Mouse (Mus musculus): ENCODE data around the gene Cenpt.

The Cenpt gene

GRCm38 (mm10) chr8:105853178-105853577 is at the start of gene Cenpt:
Gene Cenpt (minus strand): TSS chr8:105853278.
- in situ Hi-C loops (cut with MboI; ENCODE audit: low pct_unique_long_range_greater_than_20kb in 1 of 2, low sequenced_read_pairs in 2 of 2, unreplicated experiment in 1 of 2): no loop called here

DNA sequence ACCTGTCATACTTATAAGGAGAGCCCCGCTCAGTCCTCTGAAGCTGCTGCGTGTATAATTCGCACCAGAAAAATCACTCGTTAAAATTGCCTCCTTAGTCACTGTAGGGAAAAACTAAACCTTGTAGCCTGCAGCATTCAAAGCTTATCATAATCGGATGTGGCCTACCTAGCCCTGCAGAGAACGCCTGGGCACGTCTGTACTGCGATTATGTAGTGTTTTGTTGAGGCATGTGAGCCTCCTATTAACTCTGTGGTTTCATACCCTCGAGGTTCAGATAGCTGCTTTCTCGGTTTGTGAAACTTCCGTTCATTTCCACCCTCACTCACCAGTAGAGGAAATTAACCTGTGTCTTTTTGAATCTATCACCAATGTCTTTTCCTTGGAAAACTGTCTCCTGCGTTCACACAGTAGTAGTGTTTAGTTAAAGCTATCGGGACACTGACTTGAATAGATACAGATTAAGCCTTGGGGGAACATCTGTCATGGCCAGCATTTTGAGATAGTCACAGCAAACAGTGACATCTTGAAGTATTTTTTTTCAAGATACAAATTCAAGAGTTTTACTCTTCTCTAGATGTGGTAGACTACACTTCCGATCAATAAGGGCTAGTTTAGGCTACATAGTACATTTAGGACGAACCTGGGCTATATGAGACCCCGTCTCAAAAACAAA is 48.0 kb upstream of the Cenpt start:
- in situ Hi-C loops (cut with MboI; ENCODE audit: low pct_unique_long_range_greater_than_20kb in 1 of 2, low sequenced_read_pairs in 2 of 2, unreplicated experiment in 1 of 2): no loop called here

- in situ Hi-C loops (cut with MboI; ENCODE audit: low pct_unique_long_range_greater_than_20kb in 1 of 2, low sequenced_read_pairs in 2 of 2, unreplicated experiment in 1 of 2): no loop called here
These were observed 47.3 kb upstream of the Cenpt start, which contains the start of gene Pskh1 for GRCm38 (mm10) chr8:105900180-105900940. Gene Pskh1 (plus strand): TSS chr8:105900441.

GRCm38 (mm10) chr8:105897801-105898480 is 44.9 kb upstream of the Cenpt start:
- in situ Hi-C loops (cut with MboI; ENCODE audit: low pct_unique_long_range_greater_than_20kb in 1 of 2, low sequenced_read_pairs in 2 of 2, unreplicated experiment in 1 of 2): no loop called here

GRCm38 (mm10) chr8:105893339-105893738 is 40.3 kb upstream of the Cenpt start, which contains the start of gene Nrn1l:
Gene Nrn1l (plus strand): TSS chr8:105893567.
- in situ Hi-C loops (cut with MboI; ENCODE audit: low pct_unique_long_range_greater_than_20kb in 1 of 2, low sequenced_read_pairs in 2 of 2, unreplicated experiment in 1 of 2): no loop called here

DNA sequence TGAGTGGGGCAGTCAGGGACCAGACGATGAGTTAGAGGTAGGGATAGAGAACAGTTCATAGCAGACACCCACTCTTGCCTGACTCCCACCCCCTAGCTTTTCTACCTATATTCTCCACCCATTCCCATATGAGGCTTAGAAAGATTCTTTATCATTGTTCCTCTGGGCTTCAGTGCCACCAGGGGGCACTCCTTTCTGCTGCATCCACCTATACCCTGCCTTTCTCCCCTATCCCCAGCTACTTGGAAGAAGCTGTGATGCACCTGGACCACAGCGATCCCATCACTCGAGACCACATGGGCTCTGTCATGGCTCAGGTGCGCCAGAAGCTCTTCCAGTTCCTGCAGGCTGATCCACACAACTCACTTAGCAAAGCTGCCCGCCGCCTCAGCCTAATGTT is 39.4 kb upstream of the Cenpt start:
- in situ Hi-C loops (cut with MboI; ENCODE audit: low pct_unique_long_range_greater_than_20kb in 1 of 2, low sequenced_read_pairs in 2 of 2, unreplicated experiment in 1 of 2): no loop called here

DNA sequence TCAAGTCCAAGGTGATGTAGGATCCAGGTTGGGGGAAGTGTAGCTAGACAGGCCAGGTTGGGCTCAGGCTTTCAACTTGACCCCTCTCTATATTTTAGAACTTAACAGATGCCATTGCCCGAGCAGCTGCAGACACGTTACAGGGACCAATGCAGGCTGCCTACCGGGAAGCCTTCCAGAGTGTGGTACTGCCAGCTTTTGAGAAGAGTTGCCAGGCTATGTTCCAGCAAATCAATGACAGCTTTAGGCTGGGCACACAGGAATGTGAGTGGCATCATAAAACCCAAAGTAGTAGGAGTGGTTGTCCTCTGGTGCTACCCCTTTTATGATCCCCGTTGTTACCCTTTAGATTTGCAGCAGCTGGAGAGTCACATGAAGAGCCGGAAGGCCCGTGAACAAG is 37.8 kb upstream of the Cenpt start:
- in situ Hi-C loops (cut with MboI; ENCODE audit: low pct_unique_long_range_greater_than_20kb in 1 of 2, low sequenced_read_pairs in 2 of 2, unreplicated experiment in 1 of 2): no loop called here

DNA sequence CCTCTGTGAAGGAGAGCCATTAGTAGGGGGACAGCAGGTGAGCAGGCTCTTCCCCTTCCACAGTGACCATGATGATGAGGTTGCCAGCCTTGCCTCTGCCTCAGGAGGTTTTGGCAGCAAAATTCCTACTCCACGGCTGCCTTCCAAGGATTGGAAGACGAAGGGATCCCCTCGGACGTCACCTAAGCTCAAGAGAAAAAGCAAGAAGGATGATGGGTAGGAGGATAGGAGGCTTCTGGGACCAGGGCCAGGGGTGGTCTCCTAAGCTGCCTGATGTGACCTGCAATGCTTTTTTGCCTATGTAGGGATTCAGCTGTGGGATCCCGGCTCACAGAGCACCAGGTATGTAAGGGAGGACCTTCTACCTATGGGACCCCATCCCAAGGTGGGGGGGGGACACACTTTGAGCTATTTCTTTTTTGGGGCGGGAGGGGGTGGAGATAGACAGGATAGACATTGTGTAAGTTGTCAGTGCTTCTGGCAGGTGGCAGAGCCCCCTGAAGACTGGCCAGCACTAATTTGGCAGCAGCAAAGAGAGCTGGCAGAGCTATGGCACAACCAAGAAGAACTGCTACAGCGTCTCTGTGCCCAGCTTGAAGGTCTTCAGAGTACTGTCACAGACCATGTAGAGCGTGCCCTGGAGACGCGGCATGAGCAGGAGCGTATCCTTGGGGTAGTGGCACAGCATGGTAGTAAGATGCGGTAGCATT is 36.8 kb upstream of the Cenpt start:
- in situ Hi-C loops (cut with MboI; ENCODE audit: low pct_unique_long_range_greater_than_20kb in 1 of 2, low sequenced_read_pairs in 2 of 2, unreplicated experiment in 1 of 2): no loop called here

DNA sequence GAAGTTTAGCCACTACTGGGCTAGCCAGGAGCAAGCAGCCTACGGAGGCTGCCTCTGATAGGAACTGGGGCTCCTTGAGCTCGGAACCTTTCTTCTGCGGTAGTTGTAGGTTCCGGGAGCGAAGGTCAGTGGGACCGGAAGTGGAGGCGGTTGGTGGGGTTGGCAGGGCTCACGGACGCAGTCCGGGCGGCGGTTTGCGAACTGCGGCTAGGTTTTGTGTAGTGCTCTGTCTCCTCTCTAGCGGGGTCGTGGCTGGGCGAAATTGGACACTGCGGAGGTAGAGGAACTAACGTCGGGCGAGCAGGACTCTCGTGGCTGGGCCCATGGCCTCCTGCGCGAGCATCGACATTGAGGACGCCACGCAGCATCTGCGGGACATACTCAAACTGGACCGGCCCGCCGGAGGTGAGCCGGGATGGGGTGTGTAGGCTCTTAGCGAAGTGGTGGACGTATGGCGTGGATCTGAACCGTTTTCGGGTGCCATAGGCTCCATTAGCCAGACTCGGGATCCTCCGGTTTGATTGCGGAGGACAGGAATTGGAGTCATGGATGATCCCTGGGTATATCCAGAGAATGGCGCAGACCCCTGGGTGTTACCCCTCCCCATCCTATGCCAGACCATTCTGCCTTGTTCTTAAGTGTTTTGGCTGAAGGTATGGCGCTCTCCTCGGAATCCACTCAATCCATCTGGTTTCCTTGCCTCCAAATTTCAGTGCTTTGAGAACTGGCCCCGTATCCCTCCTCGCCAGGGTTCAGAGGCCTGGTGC is 27.9 kb upstream of the Cenpt start, which contains the start of gene Edc4:
TSS of gene Edc4 (plus strand) at position 128 of the 767 bp plus-strand sequence.
- in situ Hi-C loops (cut with MboI; ENCODE audit: low pct_unique_long_range_greater_than_20kb in 1 of 2, low sequenced_read_pairs in 2 of 2, unreplicated experiment in 1 of 2): no loop called here

- in situ Hi-C loops (cut with MboI; ENCODE audit: low pct_unique_long_range_greater_than_20kb in 1 of 2, low sequenced_read_pairs in 2 of 2, unreplicated experiment in 1 of 2): no loop called here
These were observed 21.2 kb upstream of the Cenpt start for GRCm38 (mm10) chr8:105874301-105874700.

- in situ Hi-C loops (cut with MboI; ENCODE audit: low pct_unique_long_range_greater_than_20kb in 1 of 2, low sequenced_read_pairs in 2 of 2, unreplicated experiment in 1 of 2): no loop called here
These were observed 13.4 kb upstream of the Cenpt start for GRCm38 (mm10) chr8:105866364-105867029.

DNA sequence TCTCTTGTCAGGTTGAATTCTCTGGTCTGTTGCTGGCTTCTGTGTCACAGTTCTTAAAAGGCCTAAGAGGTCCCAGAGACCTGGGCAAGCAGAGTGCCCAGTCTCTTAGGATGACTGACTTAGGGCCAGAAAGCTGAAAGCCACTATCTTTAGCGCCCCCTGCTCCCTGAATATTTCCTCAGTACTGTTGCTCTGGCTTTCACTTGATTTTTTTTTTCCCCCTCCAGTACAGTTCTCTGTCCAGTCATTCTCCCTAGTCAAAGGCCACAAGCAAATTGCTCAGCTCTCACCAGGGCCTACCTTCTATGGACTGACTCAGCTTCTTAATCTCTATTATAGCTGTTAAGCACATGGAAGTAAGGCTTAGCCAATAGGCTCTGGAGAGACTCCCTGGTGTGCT is 8.9 kb upstream of the Cenpt start:
- in situ Hi-C loops (cut with MboI; ENCODE audit: low pct_unique_long_range_greater_than_20kb in 1 of 2, low sequenced_read_pairs in 2 of 2, unreplicated experiment in 1 of 2): no loop called here

- in situ Hi-C loops (cut with MboI; ENCODE audit: low pct_unique_long_range_greater_than_20kb in 1 of 2, low sequenced_read_pairs in 2 of 2, unreplicated experiment in 1 of 2): no loop called here
These were observed 7.3 kb upstream of the Cenpt start, which contains the start of gene Nutf2 for GRCm38 (mm10) chr8:105860143-105860981. Gene Nutf2 (plus strand): TSS chr8:105860580.

- in situ Hi-C loops (cut with MboI; ENCODE audit: low pct_unique_long_range_greater_than_20kb in 1 of 2, low sequenced_read_pairs in 2 of 2, unreplicated experiment in 1 of 2): no loop called here
These were observed 6.2 kb upstream of the Cenpt start for GRCm38 (mm10) chr8:105859314-105859713.

DNA sequence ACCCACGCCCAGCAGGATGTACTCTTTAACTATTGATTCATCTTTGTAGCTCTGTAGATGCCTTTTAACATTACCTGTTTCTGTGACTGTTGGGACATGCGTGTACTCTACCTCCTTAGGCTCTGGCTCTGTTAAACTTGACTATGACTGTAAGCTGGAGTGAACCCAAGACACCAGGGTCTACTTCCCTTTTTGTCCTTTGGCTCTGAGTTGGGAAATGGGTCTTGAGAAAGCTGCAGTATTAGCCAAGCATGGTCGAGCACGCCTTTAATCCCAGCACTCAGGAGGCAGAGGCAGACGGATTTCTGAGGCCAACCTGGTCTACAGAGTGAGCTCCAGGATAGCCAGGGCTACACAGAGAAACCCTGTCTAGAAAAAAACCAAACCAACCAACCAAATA is 5.4 kb upstream of the Cenpt start:
- in situ Hi-C loops (cut with MboI; ENCODE audit: low pct_unique_long_range_greater_than_20kb in 1 of 2, low sequenced_read_pairs in 2 of 2, unreplicated experiment in 1 of 2): no loop called here

GRCm38 (mm10) chr8:105856168-105856835 is 3.2 kb upstream of the Cenpt start:
- in situ Hi-C loops (cut with MboI; ENCODE audit: low pct_unique_long_range_greater_than_20kb in 1 of 2, low sequenced_read_pairs in 2 of 2, unreplicated experiment in 1 of 2): no loop called here
